Mouse (Mus musculus) right cerebral cortex, adult 18-20 months (tissue): ENCODE measurements around the gene Usp21.

Experiments
- DNase-seq: peaks from one replicate; pipeline ENCODE4 v3.0.0; 2022; ENCODE audit warnings: mixed read lengths

Usp21 gene

DNA sequence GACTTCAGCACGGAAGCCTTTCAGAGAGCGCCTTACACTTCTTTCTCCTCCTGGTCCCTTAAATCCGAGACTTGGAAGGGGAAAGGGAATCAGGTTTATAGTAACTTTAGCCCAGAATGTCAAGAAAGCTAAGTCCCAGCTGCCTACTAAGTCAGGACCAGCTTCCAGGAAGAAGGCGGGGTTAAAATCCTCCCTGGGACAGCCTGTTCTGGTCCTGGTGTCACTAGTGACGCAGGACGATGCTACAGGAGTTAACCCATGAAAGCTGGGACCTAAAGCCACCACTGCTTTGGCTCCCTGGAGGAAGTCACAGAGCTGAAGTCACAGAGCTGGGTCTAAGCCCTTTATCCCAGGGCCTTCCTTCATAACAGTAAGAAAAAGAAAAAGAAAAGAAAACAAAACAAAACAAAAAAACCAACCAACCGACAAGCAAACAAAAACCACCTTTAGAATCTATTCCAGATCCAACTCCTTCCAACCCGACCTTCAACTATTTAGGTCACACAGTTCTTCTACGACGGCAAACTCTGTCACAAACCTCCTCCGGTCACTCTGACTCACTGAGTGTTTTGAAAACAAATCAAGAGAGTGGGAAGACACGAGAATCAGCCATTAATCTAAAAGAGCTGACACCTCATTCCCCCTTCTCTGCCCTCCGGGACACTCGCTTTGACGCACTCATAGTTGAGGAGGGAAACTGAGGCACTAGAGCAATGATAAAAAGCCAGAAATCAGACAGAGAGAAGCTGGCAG lies 47.6 kb downstream of the Usp21 start:
- DNase-seq: no peak

DNA sequence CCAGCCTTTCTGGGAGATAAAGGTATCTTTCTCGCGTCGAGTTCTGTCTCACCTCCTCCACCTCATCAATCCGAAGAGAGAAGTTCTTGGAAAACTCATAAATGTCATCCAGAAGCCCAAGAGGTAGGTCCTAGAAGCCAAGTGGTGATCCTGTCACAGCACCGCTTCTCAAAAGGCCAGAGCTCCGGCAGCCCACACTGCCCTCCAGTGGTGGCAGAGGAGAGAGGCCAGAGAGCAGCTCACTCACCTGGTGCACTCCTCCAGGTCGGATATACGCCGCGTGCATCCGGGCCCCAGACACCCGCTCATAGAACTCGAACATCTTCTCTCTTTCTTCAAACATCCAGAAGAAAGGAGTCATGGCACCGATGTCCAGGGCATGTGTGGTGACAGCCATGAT lies 49.3 kb downstream of the Usp21 start:
- no peak for DNase-seq

DNA sequence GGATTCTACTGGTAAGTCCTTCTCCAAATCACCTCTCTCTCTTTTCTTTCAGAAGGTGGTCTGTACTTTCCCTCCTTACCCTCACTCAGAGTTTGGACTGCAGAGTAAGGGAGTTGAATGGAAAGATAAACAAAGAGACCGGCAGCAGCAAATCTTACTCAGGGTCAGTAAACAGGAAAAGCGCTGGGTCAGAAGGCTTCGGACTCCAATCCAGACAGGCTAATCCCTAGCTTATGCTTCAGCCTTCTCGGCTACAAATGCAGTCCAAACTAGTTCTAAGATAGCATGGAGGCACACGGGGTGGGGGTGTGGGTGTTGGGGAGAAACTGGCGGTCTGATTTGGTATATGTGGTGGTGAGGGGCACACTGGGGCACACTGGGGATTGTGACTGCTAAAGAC lies 50.4 kb downstream of the Usp21 start:
- no peak for DNase-seq

DNA sequence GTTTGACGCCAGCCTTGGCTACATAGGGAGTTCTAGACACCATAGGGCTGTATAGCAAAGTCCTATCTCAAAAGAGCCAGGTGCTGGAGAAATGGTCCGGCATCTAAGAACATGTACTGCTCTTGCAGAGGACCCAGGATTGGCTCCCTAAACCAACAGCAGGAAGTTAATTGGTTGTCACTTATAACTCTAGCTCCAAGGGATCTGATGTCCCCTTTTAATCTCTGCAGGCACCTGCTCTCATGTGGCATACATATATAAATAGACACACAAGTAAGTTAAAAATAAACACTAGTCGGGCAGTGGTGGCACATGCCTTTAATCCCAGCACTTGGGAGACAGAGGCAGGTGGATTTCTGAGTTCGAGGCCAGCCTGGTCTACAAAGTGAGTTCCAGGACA lies 52.0 kb downstream of the Usp21 start:
- DNase-seq: no peak

DNA sequence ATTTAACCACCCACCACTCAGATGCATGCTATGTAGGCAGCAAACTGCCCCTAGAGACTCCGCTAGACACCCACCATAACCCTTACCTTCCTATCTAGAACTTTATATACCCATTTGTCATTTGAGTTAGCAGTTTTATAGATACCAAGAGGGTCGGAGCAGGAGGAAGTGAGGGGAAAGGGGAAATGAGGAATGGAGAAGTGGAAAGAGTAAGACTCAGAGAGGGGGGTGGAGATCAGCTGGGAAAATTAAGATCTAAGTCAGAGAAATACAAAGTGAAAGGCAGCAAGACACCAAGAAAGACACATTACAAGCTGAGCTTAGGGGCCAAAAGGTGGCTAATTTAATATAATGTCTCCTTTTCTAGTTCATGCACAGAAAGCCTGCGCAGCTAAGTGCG lies 53.3 kb downstream of the Usp21 start:
- DNase-seq: no peak

DNA sequence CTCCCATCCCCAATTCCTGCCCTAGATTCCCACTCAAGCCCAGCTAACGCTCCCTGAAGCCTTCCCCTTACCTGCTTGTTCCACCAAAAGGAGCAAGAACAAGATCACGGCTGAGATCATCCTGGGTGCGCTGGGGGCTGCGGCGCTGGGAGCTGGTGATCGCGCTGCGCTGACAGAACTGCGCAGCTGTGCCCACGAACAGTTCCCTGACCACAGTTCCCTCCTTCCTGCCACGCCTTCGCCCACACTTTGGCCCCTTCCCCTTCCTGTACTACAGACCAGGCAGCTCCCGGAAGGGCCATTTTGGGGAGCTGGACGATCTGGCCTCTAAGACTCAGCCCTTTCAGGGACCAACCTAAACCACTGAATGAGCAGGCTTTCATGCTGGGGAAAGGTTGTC lies 53.7 kb downstream of the Usp21 start, which contains the start of gene Fcer1g:
TSS of gene Fcer1g (minus strand) at position 240 of the 400 bp plus-strand sequence.
- DNase-seq: no peak

DNA sequence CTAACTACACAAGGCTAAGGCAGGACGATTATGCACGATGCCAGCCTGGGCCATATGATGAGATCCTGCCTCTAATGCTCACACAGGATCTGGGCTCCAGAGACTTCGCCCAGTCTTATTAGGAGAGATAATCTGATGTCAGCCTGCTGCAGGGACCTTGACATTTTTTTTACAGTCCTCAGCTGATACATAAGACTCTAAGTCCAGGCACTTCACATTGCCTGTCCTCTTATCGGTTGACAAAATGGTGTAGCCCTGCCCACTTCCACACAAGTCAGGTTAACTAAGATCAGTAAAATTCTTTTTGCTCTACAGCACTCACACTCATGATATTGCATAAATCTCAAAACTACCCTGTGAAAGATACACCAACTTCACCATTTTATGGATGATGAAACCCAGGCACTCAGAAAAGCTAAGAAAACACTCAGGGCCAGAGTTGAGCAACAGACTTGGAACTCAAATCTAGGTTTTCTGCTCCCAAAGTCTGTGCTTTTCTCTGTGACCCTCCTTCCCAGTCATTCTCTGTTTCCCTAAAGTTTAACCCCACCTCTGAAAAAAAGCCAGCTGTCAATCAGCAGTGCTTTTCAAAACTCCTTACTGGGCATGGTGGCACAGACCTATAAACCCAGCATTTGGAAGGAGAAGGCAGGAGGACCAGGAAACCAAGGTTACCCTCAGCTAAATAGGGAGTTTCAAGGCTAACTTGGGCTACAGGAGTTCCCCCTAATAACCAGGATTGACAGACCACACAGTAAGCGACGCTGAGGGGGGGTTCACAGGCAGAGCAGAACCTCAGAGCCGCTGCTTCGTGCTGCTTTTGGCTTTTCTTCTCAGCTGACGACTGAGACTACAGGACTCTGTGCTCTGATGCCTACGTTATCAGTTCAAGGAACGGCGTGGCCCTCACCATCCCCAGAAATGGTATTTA lies 54.7 kb downstream of the Usp21 start:
- no peak for DNase-seq

DNA sequence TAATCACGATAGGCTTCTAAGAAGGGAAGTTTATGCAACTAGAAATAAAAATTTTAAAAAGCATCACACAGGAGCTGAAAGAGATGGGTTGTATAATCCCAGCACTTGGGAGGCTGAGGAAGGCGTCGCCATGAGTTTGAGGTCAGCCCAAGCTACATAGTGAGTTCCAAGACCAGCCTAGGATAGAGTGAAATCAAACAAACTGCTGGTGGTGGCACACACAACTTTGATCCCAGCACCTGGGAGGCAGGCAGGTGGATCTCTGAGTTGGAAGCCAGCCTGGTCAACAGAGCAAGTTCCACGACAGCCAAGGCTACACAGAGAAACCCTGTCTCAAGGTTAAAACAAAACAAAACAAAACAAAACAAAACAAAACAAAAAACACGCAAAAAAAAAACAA lies 55.4 kb downstream of the Usp21 start:
- DNase-seq: no peak
